Mouse (Mus musculus): ENCODE data around the gene Plcd3.

Plcd3 gene

GRCm38 (mm10) chr11:103117591-103118009, 16.1 kb upstream of the Plcd3 start:
- DNase-seq (ENCODE audit: low spot score in 2 of 2), result no peak

GRCm38 (mm10) chr11:103116959-103117590, 15.6 kb upstream of the Plcd3 start:
- DNase-seq (ENCODE audit: low spot score in 2 of 2), result peak in 1 of 2 experiments; percentile 80

- peak; percentile 100 for DNase-seq (ENCODE audit: low spot score in 2 of 2)
Observed at GRCm38 (mm10) chr11:103116008-103116818, 14.8 kb upstream of the Plcd3 start, which contains the start of gene Hexim1. Gene Hexim1 (plus strand): TSS chr11:103116231.

- peak; percentile 77 to 80 for DNase-seq (ENCODE audit: low spot score in 2 of 2)
Observed at GRCm38 (mm10) chr11:103115163-103116007, 13.9 kb upstream of the Plcd3 start.

GRCm38 (mm10) chr11:103114270-103114943, 12.9 kb upstream of the Plcd3 start:
- DNase-seq (ENCODE audit: low spot score in 2 of 2), result no peak

GRCm38 (mm10) chr11:103113771-103114170, 12.3 kb upstream of the Plcd3 start:
- DNase-seq (ENCODE audit: low spot score in 2 of 2), result no peak

GRCm38 (mm10) chr11:103113005-103113404, 11.5 kb upstream of the Plcd3 start:
- no peak for DNase-seq (ENCODE audit: low spot score in 2 of 2)

GRCm38 (mm10) chr11:103112552-103112912, 11.1 kb upstream of the Plcd3 start:
- no peak for DNase-seq (ENCODE audit: low spot score in 2 of 2)

GRCm38 (mm10) chr11:103111881-103112551, 10.6 kb upstream of the Plcd3 start:
- DNase-seq (ENCODE audit: low spot score in 2 of 2), result no peak

GRCm38 (mm10) chr11:103111301-103111700, 9.8 kb upstream of the Plcd3 start:
- DNase-seq (ENCODE audit: low spot score in 2 of 2), result no peak

- no peak for DNase-seq (ENCODE audit: low spot score in 2 of 2)
Observed at GRCm38 (mm10) chr11:103106386-103106785, 4.9 kb upstream of the Plcd3 start.

- DNase-seq (ENCODE audit: low spot score in 2 of 2), result no peak
Observed at GRCm38 (mm10) chr11:103105810-103106209, 4.4 kb upstream of the Plcd3 start.

GRCm38 (mm10) chr11:103105180-103105725, 3.8 kb upstream of the Plcd3 start:
- no peak for DNase-seq (ENCODE audit: low spot score in 2 of 2)

- peak in 1 of 2 experiments; percentile 6 for DNase-seq (ENCODE audit: low spot score in 2 of 2)
Observed at GRCm38 (mm10) chr11:103104469-103104868, 3.0 kb upstream of the Plcd3 start.

- DNase-seq (ENCODE audit: low spot score in 2 of 2), result no peak
Observed at GRCm38 (mm10) chr11:103103621-103104020, 2.2 kb upstream of the Plcd3 start.

GRCm38 (mm10) chr11:103102725-103103349, 1.4 kb upstream of the Plcd3 start:
- DNase-seq (ENCODE audit: low spot score in 2 of 2), result peak; percentile 91 to 95

- DNase-seq (ENCODE audit: low spot score in 2 of 2), result peak; percentile 66 to 72
Observed at GRCm38 (mm10) chr11:103101866-103102501, 526 bp upstream of the Plcd3 start.

- no peak for DNase-seq (ENCODE audit: low spot score in 2 of 2)
Observed at GRCm38 (mm10) chr11:103100361-103100760, 1.1 kb downstream of the Plcd3 start.

GRCm38 (mm10) chr11:103099352-103099940, 2.0 kb downstream of the Plcd3 start:
- DNase-seq (ENCODE audit: low spot score in 2 of 2), result no peak
